8 mouse cellular contexts compared by ENCODE assay signal in genomic region chr12:86894184-86894839, GRCm38 (mm10). TPM values are rescaled to one million over a fixed set of nuclear protein-coding genes. Genes with fewer than 3 reads are reported as not detected.
DNase-seq lines count a peak whose midpoint lies in the region; ATAC-seq lines count a peak whose summit lies in the region.

No protein-coding gene starts in this region.

- no peaks in the 10 kb centered on the region for H3K9me3 ChIP-seq in hindbrain, embryonic 15.5 days

- peaks cover 93% of the 10 kb centered on the region for H3K4me1 ChIP-seq in hindbrain, embryonic 15.5 days (replicated peaks)

- H3K36me3 ChIP-seq in hindbrain, embryonic 15.5 days = no peaks in the 10 kb centered on the region

- H3K27ac ChIP-seq in hindbrain, embryonic 15.5 days (replicated peaks) = peak overlapping the region; percentile 98

- peak overlapping the region; percentile 70 for H3K4me2 ChIP-seq in hindbrain, embryonic 15.5 days

- H3K27me3 ChIP-seq in hindbrain, embryonic 15.5 days = no peaks in the 10 kb centered on the region

- WGBS in hindbrain, embryonic 15.5 days = under 1% methylated on average over 21 of the region's 26 CpGs

- ATAC-seq in hindbrain, embryonic 15.5 days (ENCODE audit: low FRiP score, low read depth) = peak; percentile 90

- H3K9ac ChIP-seq in hindbrain, embryonic 15.5 days = peak overlapping the region; percentile 56

- peak overlapping the region; percentile 32 for H3K4me3 ChIP-seq in hindbrain, embryonic 15.5 days

- DNase-seq in T-cell, adult 2 months (ENCODE audit: low spot score) = peak; percentile 99
- DNase-seq in cerebellum, postnatal 36 days = peak; percentile 97 to 99
- peak; percentile 98 to 99 for DNase-seq in frontal cortex, postnatal 36 days (ENCODE audit: low spot score in 2 of 2)
- peak; percentile 95 to 96 for DNase-seq in layer of hippocampus, postnatal 36 days
- peak; percentile 98 for DNase-seq in lung, postnatal 25 days (ENCODE audit: low spot score)
- peak; percentile 89 for DNase-seq in retina, adult 2 months (ENCODE audit: low read depth, low spot score)
- DNase-seq in thymus, postnatal 25 days = peak; percentile 97

RNA-seq across cellular contexts. Expression of gene Irf2bpl, which starts 9.7 kb away (rescaled TPM):
- polyA plus RNA-seq in hindbrain, embryonic 15.5 days (2015; fragmentation: Nextera tagmentation; extraction: Ambion mirVana) = 72.9 and 87.3 TPM in 2 replicates
- total RNA-seq in layer of hippocampus, postnatal 36 days (2021) = 10 to 100 TPM; 68.3 to 69.5 TPM

RNA-seq across cellular contexts. Expression of gene Cipc, which starts 52.5 kb away (rescaled TPM):
- 45.1 and 46.1 TPM in 2 replicates for polyA plus RNA-seq in hindbrain, embryonic 15.5 days (2015; fragmentation: Nextera tagmentation; extraction: Ambion mirVana)
- total RNA-seq in layer of hippocampus, postnatal 36 days (2021) = 10 to 100 TPM; 66.6 to 72.9 TPM

Comparison
In these comparisons a context has a peak if more than half of its experiments do, and no peak if none do; other contexts are left out.
1. Peak in every context shown above with its lines: DNase-seq, ATAC-seq, H3K4me3 ChIP-seq and H3K27ac ChIP-seq.